Comparison of ENCODE assay signal across 33 mouse cellular contexts in genomic region chr3:54289731-54290130, GRCm38 (mm10).
DNase-seq lines count a peak whose midpoint lies in the region; ATAC-seq and TF ChIP-seq lines count a peak whose summit lies in the region.
"Had no signal": no experiment of that assay in that cellular context is flagged by ENCODE, and none has a peak within 500 bp of the region (broad histone marks: within the 10 kb centered on the region; RNA-seq: fewer than 3 reads in every experiment).

No protein-coding gene starts in this region.

- H3K36me3 ChIP-seq in kidney, adult 2 months (ENCODE audit: control insufficient read depth, insufficient read depth, low read length) = no peaks in the 10 kb centered on the region
- H3K36me3 ChIP-seq in kidney, embryonic 15.5 days = no peaks in the 10 kb centered on the region
- H3K36me3 ChIP-seq in lung, embryonic 14.5 days (ENCODE audit: insufficient read depth) = no peaks in the 10 kb centered on the region
- H3K36me3 ChIP-seq in embryonic facial prominence, embryonic 14.5 days (ENCODE audit: control insufficient read depth, insufficient read depth, low read length) = no peaks in the 10 kb centered on the region
- H3K36me3 ChIP-seq: embryonic facial prominence, embryonic 15.5 days; forebrain, embryonic 12.5 days; hindbrain, embryonic 15.5 days; intestine, embryonic 15.5 days; limb, embryonic 10.5 days; limb, embryonic 15.5 days; liver, embryonic 13.5 days; midbrain, embryonic 10.5 days; neural tube, embryonic 12.5 days had no signal

- H3K27ac ChIP-seq in kidney, adult 2 months (ENCODE audit: insufficient read depth, low read depth, low read length) = no peak overlapping the region
- H3K27ac ChIP-seq in kidney, embryonic 15.5 days = no peak overlapping the region
- H3K27ac ChIP-seq in lung, embryonic 14.5 days (ENCODE audit: low read depth) = no peak overlapping the region
- no peak overlapping the region for H3K27ac ChIP-seq in embryonic facial prominence, embryonic 14.5 days (replicated peaks; ENCODE audit: low read depth, low read length)
- H3K27ac ChIP-seq: embryonic facial prominence, embryonic 15.5 days; forebrain, embryonic 12.5 days; hindbrain, embryonic 15.5 days; intestine, embryonic 15.5 days; limb, embryonic 10.5 days; limb, embryonic 15.5 days; liver, embryonic 13.5 days; midbrain, embryonic 10.5 days; neural tube, embryonic 12.5 days; stomach, postnatal 0 days had no signal

- TF ChIP-seq POLR2A in kidney, adult 2 months (IDR thresholded peaks at IDR 0.05; ENCODE audit: low read depth, low read length) = no peak

- no peaks in the 10 kb centered on the region for H3K27me3 ChIP-seq in kidney, adult 2 months (replicated peaks; ENCODE audit: control insufficient read depth, insufficient read depth, low read length)
- H3K27me3 ChIP-seq in kidney, embryonic 15.5 days = no peaks in the 10 kb centered on the region
- H3K27me3 ChIP-seq in lung, embryonic 14.5 days (ENCODE audit: insufficient read depth, low read length) = no peaks in the 10 kb centered on the region
- H3K27me3 ChIP-seq in embryonic facial prominence, embryonic 14.5 days (replicated peaks; ENCODE audit: control insufficient read depth, insufficient read depth, low read length) = no peaks in the 10 kb centered on the region
- H3K27me3 ChIP-seq: embryonic facial prominence, embryonic 15.5 days; forebrain, embryonic 12.5 days; hindbrain, embryonic 15.5 days; intestine, embryonic 15.5 days; limb, embryonic 15.5 days; liver, embryonic 13.5 days; neural tube, embryonic 12.5 days had no signal

- no peak for ATAC-seq in kidney, embryonic 15.5 days (replicated peaks; ENCODE audit: low FRiP score)
- ATAC-seq in lung, embryonic 14.5 days (ENCODE audit: insufficient read depth) = no peak
- 0 out of 2 replicates have a peak, but pooled peaks have one; percentile 26 for ATAC-seq in embryonic facial prominence, embryonic 14.5 days (ENCODE audit: low read depth)
- no peak for ATAC-seq in granulocyte monocyte progenitor cell, adult 5-6 weeks (replicated peaks; ENCODE audit: poor library complexity, severe bottlenecking)
- ATAC-seq: forebrain, postnatal 0 days; intestine, embryonic 15.5 days had no signal

- H3K9ac ChIP-seq in kidney, embryonic 15.5 days = no peak overlapping the region
- H3K9ac ChIP-seq in lung, embryonic 14.5 days = no peak overlapping the region
- no peak overlapping the region for H3K9ac ChIP-seq in embryonic facial prominence, embryonic 14.5 days (ENCODE audit: low read depth, low read length)
- H3K9ac ChIP-seq: embryonic facial prominence, embryonic 15.5 days; forebrain, embryonic 12.5 days; forebrain, postnatal 0 days; hindbrain, embryonic 15.5 days; intestine, embryonic 15.5 days; limb, embryonic 15.5 days; liver, embryonic 13.5 days; neural tube, embryonic 12.5 days had no signal

- no peaks in the 10 kb centered on the region for H3K9me3 ChIP-seq in kidney, embryonic 15.5 days (replicated peaks)
- no peaks in the 10 kb centered on the region for H3K9me3 ChIP-seq in lung, embryonic 14.5 days (ENCODE audit: low read depth, low read length)
- no peaks in the 10 kb centered on the region for H3K9me3 ChIP-seq in embryonic facial prominence, embryonic 14.5 days (ENCODE audit: control insufficient read depth, low read length)
- H3K9me3 ChIP-seq: embryonic facial prominence, embryonic 15.5 days; forebrain, embryonic 12.5 days; hindbrain, embryonic 15.5 days; intestine, embryonic 15.5 days; limb, embryonic 10.5 days; limb, embryonic 15.5 days; liver, embryonic 13.5 days; midbrain, embryonic 10.5 days; neural tube, embryonic 12.5 days had no signal

- WGBS in kidney, adult 2 months = 46% methylated on average over 3 of the region's 3 CpGs
- 39% methylated on average over 3 of the region's 3 CpGs for WGBS in kidney, embryonic 15.5 days
- 29% methylated on average over 3 of the region's 3 CpGs for WGBS in lung, embryonic 14.5 days
- WGBS in embryonic facial prominence, embryonic 14.5 days = 20% methylated on average over 3 of the region's 3 CpGs

- H3K4me2 ChIP-seq in kidney, embryonic 15.5 days = no peak overlapping the region
- no peak overlapping the region for H3K4me2 ChIP-seq in lung, embryonic 14.5 days
- no peak overlapping the region for H3K4me2 ChIP-seq in embryonic facial prominence, embryonic 14.5 days (ENCODE audit: low read depth, low read length)
- H3K4me2 ChIP-seq: embryonic facial prominence, embryonic 15.5 days; forebrain, embryonic 12.5 days; heart, embryonic 11.5 days; hindbrain, embryonic 15.5 days; intestine, embryonic 15.5 days; limb, embryonic 15.5 days; liver, embryonic 13.5 days; neural tube, embryonic 12.5 days had no signal

- H3K4me1 ChIP-seq in kidney, adult 2 months (ENCODE audit: control insufficient read depth, insufficient read depth, low read length) = no peaks in the 10 kb centered on the region
- no peaks in the 10 kb centered on the region for H3K4me1 ChIP-seq in kidney, embryonic 15.5 days
- no peaks in the 10 kb centered on the region for H3K4me1 ChIP-seq in lung, embryonic 14.5 days (ENCODE audit: insufficient read depth)
- no peaks in the 10 kb centered on the region for H3K4me1 ChIP-seq in embryonic facial prominence, embryonic 14.5 days (ENCODE audit: control insufficient read depth, insufficient read depth, low read length)
- H3K4me1 ChIP-seq: embryonic facial prominence, embryonic 15.5 days; forebrain, embryonic 12.5 days; hindbrain, embryonic 15.5 days; intestine, embryonic 15.5 days; limb, embryonic 15.5 days; liver, embryonic 13.5 days; midbrain, embryonic 10.5 days; neural tube, embryonic 12.5 days had no signal

- TF ChIP-seq CTCF in kidney, adult 2 months (conservative IDR thresholded peaks at IDR 0.05; ENCODE audit: insufficient read depth, insufficient read length, low read depth, low read length) = no peak
- no peak for TF ChIP-seq CTCF in lung, embryonic 14.5 days (IDR thresholded peaks at IDR 0.05; ENCODE audit: low read depth)

- DNase-seq in kidney, adult 2 months = peak; percentile 7
- peak; percentile 23 for DNase-seq in lung, embryonic 14.5 days
- DNase-seq in lung, postnatal 14 days = no peak
- DNase-seq in embryonic facial prominence, embryonic 14.5 days (ENCODE audit: low spot score) = peak; percentile 41
- peak; percentile 51 for DNase-seq in mesoderm, embryonic 11.5 days (ENCODE audit: low read depth, low spot score)
- DNase-seq: adrenal gland, postnatal 25 days; cerebellum, adult 11-12 months; cerebellum, adult 9-11 months; forebrain, postnatal 0 days; gastrocnemius, postnatal 25 days; heart, adult 18-20 months; heart, postnatal 36 days; layer of hippocampus, adult 9-11 months; liver, embryonic 13.5 days; lung, adult 18-20 months; lung, postnatal 10 days; right cerebral cortex, adult 18-20 months; right cerebral cortex, postnatal 4 days; thymus, adult 18-20 months; thymus, postnatal 36 days had no signal

- no peak overlapping the region for H3K4me3 ChIP-seq in kidney, adult 2 months (ENCODE audit: insufficient read depth, low read depth, low read length)
- H3K4me3 ChIP-seq in kidney, embryonic 15.5 days (replicated peaks) = no peak overlapping the region
- no peak overlapping the region for H3K4me3 ChIP-seq in lung, embryonic 14.5 days (ENCODE audit: low read depth, low read length)
- H3K4me3 ChIP-seq in embryonic facial prominence, embryonic 14.5 days (ENCODE audit: low read depth, low read length) = no peak overlapping the region
- H3K4me3 ChIP-seq: embryonic facial prominence, embryonic 15.5 days; forebrain, embryonic 12.5 days; hindbrain, embryonic 15.5 days; intestine, embryonic 15.5 days; limb, embryonic 10.5 days; limb, embryonic 15.5 days; liver, embryonic 13.5 days; midbrain, embryonic 10.5 days; myocyte; neural tube, embryonic 12.5 days had no signal
